Comparison of ENCODE assay signal across 13 mouse cellular contexts in the genomic region with DNA sequence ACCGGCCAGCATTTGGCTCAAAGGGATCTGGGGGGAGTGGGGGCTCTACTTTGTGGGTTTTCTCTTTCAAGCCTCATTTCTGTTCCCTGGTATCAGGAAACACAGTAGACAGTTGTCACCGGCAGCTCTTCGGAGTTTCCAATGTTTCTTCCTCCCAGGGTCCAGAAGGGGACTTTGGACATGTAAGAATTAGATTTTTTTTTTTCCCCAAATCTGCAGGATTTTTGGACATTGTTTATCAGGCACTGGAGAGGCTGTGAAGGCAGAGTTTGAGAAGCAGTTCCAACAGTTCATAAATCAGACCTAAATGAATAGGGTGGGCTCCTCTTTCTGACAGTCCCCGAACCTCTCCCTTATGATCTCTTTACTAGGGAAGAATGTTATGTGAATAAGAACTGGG.
"Had no signal": no experiment of that assay in that cellular context is flagged by ENCODE, and none has a peak within 500 bp of the region (broad histone marks: within the 10 kb centered on the region; RNA-seq: fewer than 3 reads in every experiment).

No protein-coding gene starts in this region.

- H3K4me2 ChIP-seq: intestine, embryonic 15.5 days; limb, embryonic 15.5 days; liver, embryonic 13.5 days; midbrain, embryonic 11.5 days; midbrain, embryonic 15.5 days; neural tube, embryonic 12.5 days had no signal

- H3K4me1 ChIP-seq: megakaryocyte, embryonic 14.5 days; neural tube, embryonic 12.5 days had no signal

- H3K4me3 ChIP-seq: intestine, embryonic 15.5 days; limb, embryonic 15.5 days; liver, embryonic 13.5 days; megakaryocyte, embryonic 14.5 days; midbrain, embryonic 15.5 days; neural tube, embryonic 12.5 days had no signal

- H3K27ac ChIP-seq: intestine, embryonic 15.5 days; limb, embryonic 15.5 days; liver, embryonic 13.5 days; macrophage; midbrain, embryonic 15.5 days; neural tube, embryonic 12.5 days; stomach, postnatal 0 days had no signal

- H3K9me3 ChIP-seq: intestine, embryonic 15.5 days; limb, embryonic 15.5 days; liver, embryonic 13.5 days; megakaryocyte, embryonic 14.5 days; midbrain, embryonic 15.5 days; neural tube, embryonic 12.5 days had no signal

- ATAC-seq: intestine, embryonic 15.5 days; midbrain, embryonic 15.5 days had no signal

- H3K27me3 ChIP-seq: intestine, embryonic 15.5 days; limb, embryonic 15.5 days; liver, embryonic 13.5 days; midbrain, embryonic 15.5 days; neural tube, embryonic 12.5 days had no signal

- H3K36me3 ChIP-seq: intestine, embryonic 15.5 days; limb, embryonic 15.5 days; liver, embryonic 13.5 days; midbrain, embryonic 15.5 days; neural tube, embryonic 12.5 days had no signal

- DNase-seq: kidney, adult 8-10 months; layer of hippocampus, adult 9-11 months; layer of hippocampus, postnatal 36 days; liver, embryonic 13.5 days; thymus, postnatal 14 days had no signal

- H3K9ac ChIP-seq: intestine, embryonic 15.5 days; limb, embryonic 15.5 days; liver, embryonic 13.5 days; midbrain, embryonic 15.5 days; neural tube, embryonic 12.5 days had no signal
